Mouse (Mus musculus) forebrain, embryonic 11.5 days (tissue): ENCODE results near the gene Itih4. TPM values are rescaled to one million over a fixed set of nuclear protein-coding genes. Genes with fewer than 3 reads are reported as not detected.

Source experiments
- ATAC-seq: fragments of 200-750 bp; cut with Nextera tagmentation; replicated peaks from 2 replicates; pipeline ENCODE4 v1.8.0; 2017; ENCODE audit warnings: moderate TSS enrichment; ENCODE audit not compliant: low FRiP score
- DNase-seq: peaks from one replicate; pipeline ENCODE4 v3.0.0-alpha.2; 2017; ENCODE audit warnings: low spot score
- H3K27ac ChIP-seq: fragments of 300-500 bp; sonication (generic); 2 replicates; pipeline ENCODE4 v1.5.1; 2014; ENCODE audit warnings: low read depth, low read length
- H3K27me3 ChIP-seq: fragments of 300-500 bp; sonication (generic); 2 replicates; pipeline ENCODE4 v1.6.1; 2014; ENCODE audit warnings: mild to moderate bottlenecking, low read length, mixed read lengths; ENCODE audit not compliant: control insufficient read depth, insufficient read depth
- H3K36me3 ChIP-seq: fragments of 300-500 bp; sonication (generic); 2 replicates; pipeline ENCODE4 v1.6.1; 2014; ENCODE audit warnings: mild to moderate bottlenecking, low read length, moderate library complexity, mixed read lengths; ENCODE audit not compliant: control insufficient read depth, insufficient read depth
- H3K4me1 ChIP-seq: fragments of 300-500 bp; sonication (generic); replicated peaks from 2 replicates; pipeline ENCODE4 v1.6.1; 2014; ENCODE audit warnings: low read length, mixed read lengths; ENCODE audit not compliant: control insufficient read depth, insufficient read depth
- H3K4me2 ChIP-seq: fragments of 300-500 bp; sonication (generic); 2 replicates; pipeline ENCODE4 v1.6.1; 2014; ENCODE audit warnings: low read depth, mild to moderate bottlenecking, low read length, moderate library complexity, mixed read lengths; ENCODE audit not compliant: severe bottlenecking
- H3K4me3 ChIP-seq: fragments of 300-500 bp; sonication (generic); 2 replicates; pipeline ENCODE4 v1.5.1; 2014; ENCODE audit warnings: low read depth, low read length
- H3K9ac ChIP-seq: fragments of 300-500 bp; sonication (generic); 2 replicates; pipeline ENCODE4 v1.6.1; 2014; ENCODE audit warnings: low read length
- H3K9me3 ChIP-seq: fragments of 300-500 bp; sonication (generic); 2 replicates; pipeline ENCODE4 v1.6.1; 2016; ENCODE audit warnings: low read length, mixed read lengths; ENCODE audit not compliant: control insufficient read depth
- WGBS: fragments of 180-500 bp; shearing (Covaris S2); extraction: QIAGEN DNeasy Blood & Tissue Kit; methylation state at CpG from one replicate; pipeline ENCODE4 v1.1.7; 2014; 5-methylcytosine and 5-hydroxymethylcytosine counted together
- polyA plus RNA-seq: library from polyadenylated mRNA; unstranded; fragments of >200 nt; fragmentation: Nextera tagmentation; extraction: Ambion mirVana; gene quantifications from 2 replicates; pipeline ENCODE4 v1.2.1, GENCODE M21; 2014

Itih4 gene
- polyA plus RNA-seq, 1 experiment from 2014 or later: not detected

DNA sequence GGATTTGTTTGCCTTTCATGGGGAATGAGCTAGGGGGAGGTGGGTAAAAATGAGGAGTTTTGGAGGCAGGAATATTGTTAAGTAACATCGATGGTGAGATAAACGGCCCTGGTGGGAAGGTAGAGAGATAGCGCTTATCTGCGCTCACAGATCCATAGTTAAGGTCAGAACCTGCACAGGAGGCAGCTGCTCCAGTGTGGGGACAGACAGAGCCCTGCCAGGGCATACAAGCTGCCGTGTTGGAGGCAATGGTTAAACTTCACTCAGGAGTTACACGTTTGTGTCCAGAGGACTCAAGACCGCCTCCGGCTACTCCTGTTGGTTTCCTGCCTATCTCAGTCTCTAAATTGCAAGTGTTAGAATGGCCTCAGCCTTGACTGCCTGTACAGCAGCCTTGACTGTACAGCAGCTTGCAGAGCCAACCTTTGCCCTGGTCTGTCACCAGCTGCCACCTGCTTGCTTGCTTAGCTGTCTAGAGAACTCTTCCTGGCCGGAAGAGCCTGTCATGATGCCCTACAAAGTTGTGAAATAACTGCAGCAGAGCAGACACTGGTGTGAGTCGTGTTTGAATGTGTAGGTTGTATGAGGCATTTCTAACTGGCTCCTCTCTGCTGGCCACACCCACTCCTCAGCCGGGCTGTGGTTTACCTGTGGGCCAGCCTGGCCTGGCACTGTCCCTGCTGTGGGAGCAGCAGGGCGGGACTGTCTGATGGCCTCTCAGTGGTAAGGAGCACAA is 11.0 kb upstream of the Itih4 start:
- Histone ChIP-seq H3K36me3 (no peaks in the 10 kb centered on the region; the same call in 1 of the 2 replicates), H3K9ac (no peak overlapping the region), H3K4me1 (no peaks in the 10 kb centered on the region), H3K27ac (no peak overlapping the region), H3K9me3 (no peaks in the 10 kb centered on the region), H3K4me3 (no peak overlapping the region), H3K27me3 (no peaks in the 10 kb centered on the region), H3K4me2 (no peak overlapping the region)
- DNase-seq (no peak), ATAC-seq (no peak)
- WGBS: 91% methylated on average over 12 of the region's 12 CpGs

DNA sequence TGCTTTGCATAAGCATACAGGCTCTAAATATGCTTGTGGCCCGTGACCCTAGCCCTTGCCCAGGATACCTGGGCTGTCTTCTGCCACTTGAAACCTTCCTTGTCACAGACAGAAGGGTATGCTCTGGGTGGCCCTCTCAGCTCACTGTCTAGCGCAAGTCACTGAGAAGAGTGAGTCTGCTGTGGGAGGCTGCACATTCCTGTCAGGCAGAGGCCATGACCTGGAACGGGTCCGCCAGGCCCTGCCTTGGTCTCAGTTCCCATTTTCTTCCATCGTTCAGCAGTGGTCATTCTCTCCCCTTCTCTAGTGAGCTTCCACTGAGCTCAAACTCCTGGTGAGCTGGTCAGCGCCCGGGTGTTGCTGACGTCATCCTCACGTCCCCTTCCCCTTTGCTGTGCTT is 10.3 kb upstream of the Itih4 start:
- H3K36me3 ChIP-seq: no peaks in the 10 kb centered on the region; the same call in 1 of the 2 replicates
- H3K4me2 ChIP-seq: no peak overlapping the region
- DNase-seq (no peak), ATAC-seq (no peak)
- no peaks in the 10 kb centered on the region for H3K9me3 ChIP-seq
- no peaks in the 10 kb centered on the region for H3K27me3 ChIP-seq
- WGBS: 90% methylated on average over 9 of the region's 9 CpGs
- H3K4me3 ChIP-seq: no peak overlapping the region
- H3K27ac ChIP-seq: no peak overlapping the region
- no peak overlapping the region for H3K9ac ChIP-seq
- no peaks in the 10 kb centered on the region for H3K4me1 ChIP-seq

DNA sequence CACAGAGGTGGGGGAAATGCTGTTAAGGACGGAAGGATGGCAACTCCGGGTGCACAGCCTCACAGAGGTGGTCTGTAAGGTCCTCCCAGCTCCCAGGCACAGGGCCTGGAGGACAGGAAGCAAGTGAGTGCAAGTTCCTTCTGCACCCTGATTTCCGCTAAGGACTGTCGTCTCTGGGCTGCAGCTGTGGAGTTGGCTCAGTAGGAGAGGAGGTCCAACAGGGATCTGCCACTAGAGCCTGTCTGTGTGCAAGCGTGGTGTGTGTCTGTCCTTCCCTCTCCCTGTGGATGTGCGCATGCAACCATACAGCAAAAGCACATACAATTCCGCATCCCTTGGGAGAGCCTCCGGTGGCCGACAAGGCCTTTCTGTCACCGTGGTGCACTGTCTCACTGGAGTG is 9.8 kb upstream of the Itih4 start:
- Histone ChIP-seq H3K27me3 (no peaks in the 10 kb centered on the region), H3K4me3 (no peak overlapping the region), H3K4me2 (no peak overlapping the region), H3K36me3 (no peaks in the 10 kb centered on the region; the same call in 1 of the 2 replicates), H3K9ac (no peak overlapping the region), H3K27ac (no peak overlapping the region), H3K4me1 (no peaks in the 10 kb centered on the region), H3K9me3 (no peaks in the 10 kb centered on the region)
- DNase-seq (no peak), ATAC-seq (no peak)
- WGBS: 92% methylated on average over 10 of the region's 10 CpGs

DNA sequence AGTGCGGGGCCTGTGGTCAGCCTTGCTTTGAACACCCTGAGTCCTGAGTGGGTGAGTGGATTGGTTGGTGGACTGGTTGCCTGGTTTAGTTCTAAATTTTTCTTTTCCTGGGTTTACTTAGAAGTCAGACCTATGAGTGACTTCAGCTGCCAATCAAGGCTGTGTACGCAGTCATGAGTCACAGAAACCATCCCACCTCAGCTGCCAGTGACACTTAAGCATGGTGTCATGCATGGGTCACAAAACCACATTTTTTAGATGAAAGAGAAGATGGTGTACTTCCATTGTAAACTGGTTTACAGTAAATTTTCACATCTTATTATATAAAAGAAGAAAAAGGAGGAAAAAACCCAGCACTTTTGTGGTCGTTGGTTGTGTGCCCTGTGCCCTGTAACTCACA is 8.4 kb upstream of the Itih4 start:
- Histone ChIP-seq H3K9ac (no peak overlapping the region), H3K36me3 (no peaks in the 10 kb centered on the region; the same call in 1 of the 2 replicates), H3K4me3 (no peak overlapping the region), H3K4me2 (no peak overlapping the region), H3K4me1 (no peaks in the 10 kb centered on the region), H3K27me3 (no peaks in the 10 kb centered on the region), H3K9me3 (no peaks in the 10 kb centered on the region), H3K27ac (no peak overlapping the region)
- no peak for DNase-seq
- ATAC-seq: no peak
- WGBS: 98% methylated on average over 3 of the region's 3 CpGs

DNA sequence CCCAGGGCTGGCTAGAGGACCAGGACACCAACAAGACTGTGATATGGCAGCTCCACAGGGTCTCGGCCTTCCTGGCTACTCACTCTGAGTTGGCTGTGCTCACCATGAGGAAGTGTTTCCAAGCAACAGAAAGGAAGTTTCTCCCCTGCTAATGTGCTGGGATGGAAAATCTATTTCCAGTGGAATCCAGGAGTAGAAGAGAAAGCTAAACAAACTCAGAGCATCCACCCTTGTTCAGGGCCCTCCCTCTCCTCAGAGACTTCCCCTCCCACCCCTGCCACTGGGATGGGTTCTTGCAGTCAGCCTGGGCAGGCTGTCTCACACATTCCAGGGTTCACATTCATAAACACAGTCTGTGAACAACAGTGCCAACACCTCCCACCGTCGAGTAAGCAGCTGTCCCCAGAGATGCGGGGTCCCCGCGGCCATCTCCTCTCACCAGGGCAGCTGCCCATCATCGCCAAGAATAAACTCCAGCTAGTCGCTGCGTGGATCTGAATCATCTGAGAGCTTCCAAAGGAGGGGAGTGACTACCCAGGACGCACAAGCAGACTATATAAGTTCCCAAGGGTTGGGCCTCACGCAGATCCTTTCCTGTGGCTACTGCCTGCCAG is 7.2 kb upstream of the Itih4 start, which contains the start of gene Mustn1:
TSS of gene Mustn1 (plus strand) at position 243 of the 614 bp plus-strand sequence.
- no peak within 1 kb of the TSS for H3K4me3 ChIP-seq
- H3K9ac ChIP-seq: no peak within 1 kb of the TSS
- H3K4me2 ChIP-seq: no peak within 1 kb of the TSS
- ATAC-seq (no peak), DNase-seq (no peak)
- H3K4me1 ChIP-seq: no peaks in the 10 kb centered on the region
- no peak within 1 kb of the TSS for H3K27ac ChIP-seq
- no peaks in the 10 kb centered on the region for H3K27me3 ChIP-seq
- WGBS: 79% methylated on average over 11 of the region's 11 CpGs
- H3K36me3 ChIP-seq: no peaks in the 10 kb centered on the region; the same call in 1 of the 2 replicates
- H3K9me3 ChIP-seq: no peaks in the 10 kb centered on the region

DNA sequence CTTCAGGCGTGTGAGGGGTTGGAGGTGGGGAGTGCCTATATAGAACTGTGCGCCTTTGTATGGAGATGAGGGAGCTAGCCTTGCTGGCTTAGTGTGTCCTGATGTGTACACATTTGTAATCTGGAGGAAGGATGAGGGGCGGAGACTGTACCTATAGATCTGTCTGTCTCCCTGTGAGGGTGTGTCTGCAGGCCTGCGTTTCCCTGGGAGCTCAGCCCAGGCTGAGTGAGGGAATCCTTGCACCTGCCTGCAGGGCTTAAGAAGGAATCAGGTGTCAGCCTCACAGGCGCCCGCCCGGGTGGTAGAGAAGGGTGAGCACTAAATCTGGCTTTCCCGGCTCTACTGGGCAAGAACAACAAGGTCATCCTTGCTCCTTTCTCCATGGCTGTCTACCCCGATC is 6.5 kb upstream of the Itih4 start:
- H3K4me3 ChIP-seq: no peak overlapping the region
- DNase-seq: no peak
- no peaks in the 10 kb centered on the region for H3K9me3 ChIP-seq
- no peak overlapping the region for H3K4me2 ChIP-seq
- no peak overlapping the region for H3K9ac ChIP-seq
- no peak overlapping the region for H3K27ac ChIP-seq
- H3K36me3 ChIP-seq: no peaks in the 10 kb centered on the region
- WGBS: 64% methylated on average over 9 of the region's 9 CpGs
- ATAC-seq: no peak
- H3K4me1 ChIP-seq: no peaks in the 10 kb centered on the region
- no peaks in the 10 kb centered on the region for H3K27me3 ChIP-seq

DNA sequence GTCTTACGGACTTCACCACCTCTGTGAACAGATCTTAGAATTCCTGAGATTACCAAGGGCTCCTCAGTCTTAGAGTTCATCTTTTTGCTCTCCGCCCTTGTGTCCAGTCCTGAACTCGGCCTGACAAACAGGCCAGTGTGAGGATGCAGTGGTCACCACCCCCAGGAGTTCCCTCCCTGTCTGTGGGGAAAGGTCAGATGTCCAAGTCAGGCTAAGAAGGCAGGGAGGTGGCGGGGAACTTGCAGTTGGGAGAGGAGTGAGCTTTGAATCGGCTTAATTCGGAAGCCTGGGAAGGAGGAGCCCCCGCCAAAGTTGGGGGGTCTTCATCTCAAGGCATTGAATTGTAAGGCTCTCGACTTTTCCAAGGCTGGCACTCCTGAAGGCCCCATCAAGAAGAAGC is 6.0 kb upstream of the Itih4 start:
- Histone ChIP-seq H3K4me1 (no peaks in the 10 kb centered on the region), H3K4me2 (no peak overlapping the region), H3K4me3 (no peak overlapping the region), H3K27me3 (no peaks in the 10 kb centered on the region), H3K9me3 (no peaks in the 10 kb centered on the region), H3K9ac (no peak overlapping the region), H3K27ac (no peak overlapping the region), H3K36me3 (no peaks in the 10 kb centered on the region)
- no peak for DNase-seq
- ATAC-seq: no peak
- WGBS: 70% methylated on average over 8 of the region's 8 CpGs

DNA sequence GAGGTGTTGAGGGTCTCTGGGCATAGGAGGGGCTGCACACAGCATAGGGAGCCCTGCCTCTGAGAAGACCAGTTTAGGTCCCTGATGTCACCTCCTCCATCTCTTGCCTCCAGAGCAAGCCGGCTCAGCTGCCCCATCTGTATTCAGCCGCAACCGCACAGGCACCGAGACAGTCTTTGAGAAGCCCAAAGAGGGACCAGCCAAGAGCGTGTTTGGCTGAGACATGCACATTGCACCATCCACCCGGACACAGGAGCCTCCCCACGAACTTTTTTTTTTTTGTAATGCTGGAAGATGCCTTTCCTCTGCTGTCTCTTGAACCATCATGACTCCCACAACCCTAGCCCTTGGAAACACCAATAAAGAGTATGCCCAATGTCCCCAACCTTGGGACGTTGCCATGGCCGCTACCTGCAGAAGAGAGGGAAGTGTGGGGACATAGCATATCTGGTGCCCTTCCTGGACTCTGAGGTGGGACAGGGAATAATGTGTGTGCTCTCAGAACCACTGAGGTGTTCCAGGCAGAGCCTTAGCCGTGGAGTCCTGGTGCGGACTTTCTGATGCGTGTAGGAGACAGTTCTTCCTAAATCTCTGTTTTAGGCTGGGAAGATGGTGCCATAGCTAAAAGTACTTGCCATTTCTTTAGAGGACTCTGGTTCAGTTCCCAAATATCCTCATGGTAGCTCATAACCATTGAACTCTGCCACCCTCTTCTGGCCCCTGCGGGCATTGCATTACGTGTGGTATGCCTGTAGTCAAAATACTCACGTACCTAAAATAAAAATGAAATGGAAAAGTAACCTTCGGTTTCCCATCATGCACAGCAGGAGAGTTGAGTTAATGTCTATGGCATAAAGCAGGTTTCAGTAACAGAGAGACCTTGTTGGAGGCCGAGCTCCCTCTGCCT is 5.2 kb upstream of the Itih4 start:
- no peak for ATAC-seq
- no peaks in the 10 kb centered on the region for H3K9me3 ChIP-seq
- H3K27ac ChIP-seq: no peak overlapping the region
- no peak overlapping the region for H3K9ac ChIP-seq
- WGBS: 83% methylated on average over 17 of the region's 17 CpGs
- no peak overlapping the region for H3K4me3 ChIP-seq
- no peaks in the 10 kb centered on the region for H3K27me3 ChIP-seq
- DNase-seq: no peak
- no peak overlapping the region for H3K4me2 ChIP-seq
- H3K4me1 ChIP-seq: no peaks in the 10 kb centered on the region
- H3K36me3 ChIP-seq: no peaks in the 10 kb centered on the region
